Mouse (Mus musculus) small intestine, adult 2 months (tissue): ENCODE results near the gene Atpaf2. TPM values are rescaled to one million over a fixed set of nuclear protein-coding genes. Genes with fewer than 3 reads are reported as not detected.

Experiments
- H3K27ac ChIP-seq: fragments of 200-500 bp; 2 replicates; pipeline ENCODE4 v1.5.1; 2012; ENCODE audit warnings: low read depth, low read length, control low read depth, inconsistent platforms; ENCODE audit not compliant: insufficient read depth
- H3K27me3 ChIP-seq: fragments of 200-500 bp; 2 replicates; pipeline ENCODE4 v1.6.1; 2012; ENCODE audit warnings: mild to moderate bottlenecking, moderate library complexity, low read length, inconsistent platforms; ENCODE audit not compliant: control insufficient read depth, insufficient read depth
- H3K36me3 ChIP-seq: fragments of 200-500 bp; 2 replicates; pipeline ENCODE4 v1.6.1; 2012; ENCODE audit warnings: mild to moderate bottlenecking, low read length, control low read depth, inconsistent platforms; ENCODE audit not compliant: control insufficient read depth, insufficient read depth
- H3K4me1 ChIP-seq: fragments of 200-500 bp; 2 replicates; pipeline ENCODE4 v1.6.1; 2012; ENCODE audit warnings: low read length, inconsistent platforms, mixed read lengths; ENCODE audit not compliant: control insufficient read depth, insufficient read depth, insufficient read length
- H3K4me3 ChIP-seq: fragments of 200-500 bp; 2 replicates; pipeline ENCODE4 v1.5.1; 2012; ENCODE audit warnings: low read depth, mild to moderate bottlenecking, control low read depth, inconsistent platforms, low read length, moderate library complexity
- CTCF ChIP-seq: fragments of 200-500 bp; IDR thresholded peaks from 2 replicates; pipeline ENCODE4 v1.5.1; 2012; ENCODE audit warnings: low read depth, mild to moderate bottlenecking, control low read depth, inconsistent platforms, low read length, moderate library complexity, mixed read lengths; ENCODE audit not compliant: insufficient replicate concordance, insufficient read length; ENCODE audit errors: extremely low read depth
- POLR2A ChIP-seq: fragments of 200-500 bp; IDR thresholded peaks from 2 replicates; pipeline ENCODE4 v1.6.1; 2012; ENCODE audit warnings: low read depth, mild to moderate bottlenecking, control low read depth, inconsistent platforms, low read length, moderate library complexity
- whole genome bisulfite sequencing: fragments of 180-500 bp; shearing (Covaris S2); methylation state at CpG from one replicate; pipeline ENCODE4 v1.1.7; 2018; 5-methylcytosine and 5-hydroxymethylcytosine counted together
- polyA plus RNA-seq: library from polyadenylated mRNA; depleted of rRNA; stranded (reverse); fragments of >200 nt; gene quantifications from 2 replicates; pipeline ENCODE4 v1.2.3, GENCODE M21; 2012

Atpaf2 gene
- polyA plus RNA-seq, 1 experiment = 29.7 TPM

DNA sequence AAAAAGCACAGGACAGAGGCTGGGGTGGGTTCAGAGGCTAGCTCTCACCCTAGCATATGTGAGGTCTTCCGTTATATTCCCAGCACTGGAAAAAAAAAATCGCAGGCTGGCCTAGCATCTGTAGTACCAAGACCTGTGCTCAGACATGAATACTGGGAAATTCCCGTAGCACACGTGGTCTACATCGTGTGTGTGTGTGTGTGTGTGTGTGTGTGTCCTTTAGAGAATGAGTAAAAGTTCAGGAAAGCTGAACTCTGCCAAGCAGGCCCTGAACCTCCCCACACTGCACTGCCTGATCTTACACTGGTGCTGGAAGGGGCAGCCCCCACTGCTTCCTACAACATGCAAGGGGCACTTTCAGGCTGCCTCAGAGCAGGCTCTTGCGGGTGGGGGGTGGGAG, 43.8 kb downstream of the Atpaf2 start:
- H3K27me3 ChIP-seq = no peaks in the 10 kb centered on the region
- WGBS = 84% methylated on average over 6 of the region's 6 CpGs

GRCm38 (mm10) chr11:60370431-60370830, 47.8 kb downstream of the Atpaf2 start:
- no peak for TF ChIP-seq CTCF
- no peak for TF ChIP-seq POLR2A
- Histone ChIP-seq H3K27me3 (no peaks in the 10 kb centered on the region), H3K27ac (no peak overlapping the region), H3K36me3 (no peaks in the 10 kb centered on the region), H3K4me3 (no peak overlapping the region), H3K4me1 (peaks cover 3% of the 10 kb centered on the region; the same call in 1 of the 2 replicates)
- 85% methylated on average over 13 of the region's 13 CpGs for WGBS

More for the DNA sequence above, 43.8 kb downstream of the Atpaf2 start:
- Histone ChIP-seq H3K4me3 (no peak overlapping the region), H3K36me3 (no peaks in the 10 kb centered on the region), H3K27ac (no peak overlapping the region), H3K4me1 (no peaks in the 10 kb centered on the region)
- TF ChIP-seq CTCF (no peak), POLR2A (no peak)

GRCm38 (mm10) chr11:60369448-60369847, 48.8 kb downstream of the Atpaf2 start:
- Histone ChIP-seq H3K4me1 (peaks cover 3% of the 10 kb centered on the region; the same call in 1 of the 2 replicates), H3K4me3 (no peak overlapping the region), H3K27me3 (no peaks in the 10 kb centered on the region), H3K36me3 (no peaks in the 10 kb centered on the region), H3K27ac (no peak overlapping the region)
- WGBS = 73% methylated on average over 4 of the region's 4 CpGs
- TF ChIP-seq POLR2A (no peak), CTCF (no peak)

- H3K36me3 ChIP-seq = no peaks in the 10 kb centered on the region
- peaks cover 3% of the 10 kb centered on the region; the same call in 1 of the 2 replicates for H3K4me1 ChIP-seq
- WGBS = 43% methylated on average over 4 of the region's 4 CpGs
- H3K4me3 ChIP-seq = no peak overlapping the region
- H3K27ac ChIP-seq = no peak overlapping the region
- TF ChIP-seq POLR2A (no peak), CTCF (no peak)
- no peaks in the 10 kb centered on the region for H3K27me3 ChIP-seq
Observed at GRCm38 (mm10) chr11:60368909-60369308, 49.3 kb downstream of the Atpaf2 start.

DNA sequence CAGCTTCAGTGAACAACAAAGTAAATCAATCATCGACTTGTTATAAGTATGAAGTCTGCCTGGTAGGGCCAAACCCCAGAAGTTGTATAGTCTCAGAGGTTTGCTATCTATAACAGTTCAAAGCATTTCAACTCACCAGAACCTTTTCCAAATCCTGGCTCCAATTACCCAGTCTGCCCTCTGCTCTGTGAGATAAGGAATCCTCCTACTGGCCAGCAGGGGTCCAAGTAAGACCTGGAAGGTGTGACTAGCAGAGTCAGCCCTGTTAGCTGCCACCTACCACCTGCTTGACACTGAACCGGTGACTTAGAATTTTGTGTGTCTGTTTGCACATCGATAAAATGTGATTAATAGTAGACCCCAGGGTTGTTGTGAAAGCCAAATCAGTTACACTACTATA, 51.0 kb downstream of the Atpaf2 start:
- 46% methylated on average over 3 of the region's 3 CpGs for WGBS
- Histone ChIP-seq H3K27me3 (no peaks in the 10 kb centered on the region), H3K4me1 (peaks cover 3% of the 10 kb centered on the region; the same call in 1 of the 2 replicates), H3K27ac (no peak overlapping the region), H3K36me3 (no peaks in the 10 kb centered on the region), H3K4me3 (no peak overlapping the region)
- TF ChIP-seq CTCF (peak; percentile 34; the same call in 1 of the 2 replicates), POLR2A (no peak)

- Histone ChIP-seq H3K27ac (no peak overlapping the region), H3K4me1 (peaks cover 3% of the 10 kb centered on the region; the same call in 1 of the 2 replicates), H3K27me3 (no peaks in the 10 kb centered on the region), H3K36me3 (no peaks in the 10 kb centered on the region), H3K4me3 (no peak overlapping the region)
- WGBS = 55% methylated on average over 16 of the region's 16 CpGs
- no peak for TF ChIP-seq POLR2A
- no peak for TF ChIP-seq CTCF
Observed at GRCm38 (mm10) chr11:60366239-60367019, 51.8 kb downstream of the Atpaf2 start.

- H3K27ac ChIP-seq = no peak overlapping the region
- no peaks in the 10 kb centered on the region for H3K27me3 ChIP-seq
- WGBS = 55% methylated on average over 5 of the region's 5 CpGs
- H3K4me1 ChIP-seq = peaks cover 6% of the 10 kb centered on the region; the same call in 1 of the 2 replicates
- no peaks in the 10 kb centered on the region for H3K36me3 ChIP-seq
- no peak for TF ChIP-seq POLR2A
- no peak for TF ChIP-seq CTCF
- no peak overlapping the region for H3K4me3 ChIP-seq
Observed at GRCm38 (mm10) chr11:60360631-60361201, 57.5 kb downstream of the Atpaf2 start.
